27 mouse cellular contexts compared by ENCODE assay signal in genomic region chr13:57212251-57212650, GRCm38 (mm10).
"Had no signal": no experiment of that assay in that cellular context is flagged by ENCODE, and none has a peak within 500 bp of the region (broad histone marks: within the 10 kb centered on the region; RNA-seq: fewer than 3 reads in every experiment).

No protein-coding gene starts in this region.

- H3K4me2 ChIP-seq: embryonic facial prominence, embryonic 12.5 days; embryonic facial prominence, embryonic 13.5 days; embryonic facial prominence, embryonic 15.5 days; forebrain, embryonic 12.5 days; forebrain, embryonic 13.5 days; forebrain, embryonic 15.5 days had no signal

- H3K9me3 ChIP-seq: embryonic facial prominence, embryonic 10.5 days; embryonic facial prominence, embryonic 12.5 days; embryonic facial prominence, embryonic 13.5 days; embryonic facial prominence, embryonic 15.5 days; forebrain, embryonic 10.5 days; forebrain, embryonic 12.5 days; forebrain, embryonic 13.5 days; forebrain, embryonic 15.5 days had no signal

- H3K27me3 ChIP-seq: embryonic facial prominence, embryonic 12.5 days; embryonic facial prominence, embryonic 13.5 days; embryonic facial prominence, embryonic 15.5 days; forebrain, embryonic 12.5 days; forebrain, embryonic 13.5 days; forebrain, embryonic 15.5 days had no signal

- H3K27ac ChIP-seq: embryonic facial prominence, embryonic 10.5 days; embryonic facial prominence, embryonic 12.5 days; embryonic facial prominence, embryonic 13.5 days; embryonic facial prominence, embryonic 15.5 days; forebrain, embryonic 10.5 days; forebrain, embryonic 12.5 days; forebrain, embryonic 13.5 days; forebrain, embryonic 15.5 days; gastrocnemius, adult 2 months; heart, adult 2 months had no signal

- H3K9ac ChIP-seq: embryonic facial prominence, embryonic 12.5 days; embryonic facial prominence, embryonic 13.5 days; embryonic facial prominence, embryonic 15.5 days; forebrain, embryonic 12.5 days; forebrain, embryonic 13.5 days; forebrain, embryonic 15.5 days; forebrain, postnatal 0 days had no signal

- ATAC-seq: forebrain, embryonic 13.5 days; forebrain, embryonic 14.5 days; forebrain, embryonic 15.5 days; forebrain, embryonic 16.5 days; forebrain, postnatal 0 days had no signal

- H3K4me1 ChIP-seq: embryonic facial prominence, embryonic 12.5 days; embryonic facial prominence, embryonic 13.5 days; embryonic facial prominence, embryonic 15.5 days had no signal

- H3K36me3 ChIP-seq: embryonic facial prominence, embryonic 10.5 days; embryonic facial prominence, embryonic 12.5 days; embryonic facial prominence, embryonic 13.5 days; embryonic facial prominence, embryonic 15.5 days; forebrain, embryonic 10.5 days; forebrain, embryonic 12.5 days; forebrain, embryonic 15.5 days had no signal

- DNase-seq: cerebellum, adult 2 months; cerebellum, adult 8-10 months; cerebellum, adult 9-10 months; cerebellum, adult 9-11 months; cerebellum, postnatal 10 days; cerebellum, postnatal 14 days; cerebellum, postnatal 25 days; cerebellum, postnatal 36 days; embryo, embryonic 11 days; forebrain, postnatal 0 days; gastrocnemius, adult 2 months; gastrocnemius, postnatal 10 days; gastrocnemius, postnatal 14 days; gastrocnemius, postnatal 25 days; gastrocnemius, postnatal 36 days; heart, adult 2 months had no signal

- H3K4me3 ChIP-seq: embryonic facial prominence, embryonic 10.5 days; embryonic facial prominence, embryonic 12.5 days; embryonic facial prominence, embryonic 13.5 days; embryonic facial prominence, embryonic 15.5 days; erythroblast, embryonic 14.5 days; forebrain, embryonic 10.5 days; forebrain, embryonic 12.5 days; forebrain, embryonic 13.5 days; forebrain, embryonic 15.5 days; gastrocnemius, adult 2 months; heart, adult 2 months had no signal
